Mouse (Mus musculus) olfactory bulb, adult 2 months (tissue): ENCODE measurements around the gene Snai3. TPM values are rescaled to one million over a fixed set of nuclear protein-coding genes. Genes with fewer than 3 reads are reported as not detected.

ENCODE experiments used
- H3K27ac ChIP-seq: fragments of 200-500 bp; 2 replicates; pipeline ENCODE4 v1.5.1; 2012; ENCODE audit warnings: low read depth, low read length; ENCODE audit not compliant: insufficient read depth
- H3K4me1 ChIP-seq: fragments of 200-500 bp; 2 replicates; pipeline ENCODE4 v1.6.1; 2012; ENCODE audit warnings: low read length; ENCODE audit not compliant: control insufficient read depth, insufficient read depth
- H3K4me3 ChIP-seq: fragments of 200-500 bp; 2 replicates; pipeline ENCODE4 v1.5.1; 2012; ENCODE audit warnings: mild to moderate bottlenecking, low read depth, low read length, moderate library complexity; ENCODE audit not compliant: insufficient read depth
- CTCF ChIP-seq: fragments of 200-500 bp; IDR thresholded peaks from 2 replicates; pipeline ENCODE4 v1.5.1; 2012; ENCODE audit warnings: low read depth, mild to moderate bottlenecking, low read length, moderate library complexity; ENCODE audit not compliant: insufficient read depth
- POLR2A ChIP-seq: fragments of 200-500 bp; IDR thresholded peaks from 2 replicates; pipeline ENCODE4 v1.6.1; 2012; ENCODE audit warnings: mild to moderate bottlenecking, low read depth, low read length, moderate library complexity; ENCODE audit not compliant: insufficient read depth
- WGBS: fragments of 180-500 bp; shearing (Covaris S2); methylation state at CpG from one replicate; pipeline ENCODE4 v1.1.7; 2018; 5-methylcytosine and 5-hydroxymethylcytosine counted together
- polyA plus RNA-seq: library from polyadenylated mRNA; stranded (reverse); fragments of >200 nt; gene quantifications from 2 replicates; pipeline ENCODE4 v1.2.4, GENCODE M21; 2012; ENCODE audit warnings: low replicate concordance; ENCODE audit not compliant: missing spikeins, insufficient read depth, insufficient read length

The Snai3 gene
- not detected in 2 replicates for polyA plus RNA-seq

DNA sequence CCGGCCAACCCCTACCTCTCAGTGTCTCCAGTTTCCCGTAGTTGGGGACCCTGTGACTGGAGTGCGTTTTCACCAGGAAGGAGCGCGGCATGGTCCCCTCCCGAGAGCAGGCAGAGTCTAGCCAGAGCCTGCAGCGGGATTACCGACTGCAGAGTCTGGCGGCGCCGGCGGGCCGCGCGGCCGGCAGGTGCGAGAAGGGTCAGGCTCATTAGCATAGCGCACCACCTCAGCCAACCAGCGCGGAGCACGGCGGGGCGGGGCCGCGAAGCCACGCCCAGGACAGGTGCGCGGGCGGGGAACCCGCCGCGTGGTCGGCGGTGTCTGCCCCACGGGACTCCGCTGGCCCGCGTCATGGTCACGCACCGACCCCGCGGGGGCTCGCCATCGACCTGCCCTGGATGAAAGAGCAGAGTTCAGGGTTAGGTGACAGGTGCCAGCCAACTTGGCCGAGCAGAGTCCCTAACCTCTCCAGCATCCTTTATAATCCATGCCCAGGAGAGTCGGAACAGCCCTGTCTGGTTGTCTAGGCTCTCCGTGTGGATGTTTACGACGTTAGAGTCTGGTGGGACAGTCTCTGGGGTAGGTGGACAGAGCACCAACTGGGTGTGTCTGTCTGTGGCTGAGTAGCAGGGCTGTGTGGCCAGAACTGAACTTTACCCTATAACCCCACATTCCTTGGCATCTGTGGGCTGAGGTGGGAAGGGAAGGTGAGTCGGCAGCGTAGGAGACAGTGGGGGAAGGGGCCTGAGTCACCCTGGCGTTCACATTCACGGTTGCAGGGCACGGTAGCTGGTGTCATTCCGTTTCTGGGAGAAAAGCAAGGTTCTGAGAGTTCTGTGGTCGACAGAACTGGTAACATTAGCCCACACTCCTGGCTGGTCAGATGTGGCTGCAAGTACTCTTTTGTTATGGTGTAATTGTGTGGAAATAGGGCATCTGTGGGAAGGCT, at the start of gene Snai3:
Gene Snai3 (minus strand): TSS at position 210 of the 949 bp plus-strand sequence.
- TF ChIP-seq CTCF (no peak), POLR2A (no peak)
- peak within 1 kb of the TSS; percentile 60 for H3K27ac ChIP-seq
- peak within 1 kb of the TSS; percentile 34 for H3K4me3 ChIP-seq

GRCm38 (mm10) chr8:122500856-122501255, 40.3 kb upstream of the Snai3 start:
- TF ChIP-seq POLR2A (no peak), CTCF (peak; percentile 47; the same call in 1 of the 2 replicates)
- WGBS = 29% methylated on average over 10 of the region's 10 CpGs
- H3K27ac ChIP-seq = no peak overlapping the region
- H3K4me1 ChIP-seq = no peaks in the 10 kb centered on the region
- H3K4me3 ChIP-seq = no peak overlapping the region

More for the DNA sequence above, at the start of gene Snai3:
- H3K4me1 ChIP-seq = peaks cover 54% of the 10 kb centered on the region
- 3% methylated on average over 56 of the region's 56 CpGs for WGBS

DNA sequence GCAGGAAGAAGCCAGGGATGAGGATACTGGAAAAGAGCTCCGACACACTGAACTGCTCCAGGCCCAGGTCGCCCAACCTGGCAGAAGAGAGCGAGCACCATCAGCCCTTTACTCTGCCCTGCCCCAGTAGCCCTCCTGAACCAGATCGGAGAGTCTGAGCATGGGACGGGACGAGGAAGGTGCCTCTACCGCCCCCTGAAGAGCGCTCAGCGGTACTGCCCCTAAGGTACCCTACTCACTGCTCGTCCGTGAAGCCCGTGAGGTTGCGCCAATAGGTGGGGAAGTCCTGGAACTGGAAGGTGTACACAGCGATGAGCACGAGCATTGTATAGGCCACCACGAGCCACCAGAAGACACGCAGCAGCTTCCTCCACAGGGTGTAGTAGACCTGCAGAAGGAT, 37.4 kb upstream of the Snai3 start:
- 66% methylated on average over 17 of the region's 17 CpGs for WGBS
- no peaks in the 10 kb centered on the region for H3K4me1 ChIP-seq
- no peak for TF ChIP-seq CTCF
- no peak for TF ChIP-seq POLR2A
- H3K4me3 ChIP-seq = no peak overlapping the region
- no peak overlapping the region for H3K27ac ChIP-seq

DNA sequence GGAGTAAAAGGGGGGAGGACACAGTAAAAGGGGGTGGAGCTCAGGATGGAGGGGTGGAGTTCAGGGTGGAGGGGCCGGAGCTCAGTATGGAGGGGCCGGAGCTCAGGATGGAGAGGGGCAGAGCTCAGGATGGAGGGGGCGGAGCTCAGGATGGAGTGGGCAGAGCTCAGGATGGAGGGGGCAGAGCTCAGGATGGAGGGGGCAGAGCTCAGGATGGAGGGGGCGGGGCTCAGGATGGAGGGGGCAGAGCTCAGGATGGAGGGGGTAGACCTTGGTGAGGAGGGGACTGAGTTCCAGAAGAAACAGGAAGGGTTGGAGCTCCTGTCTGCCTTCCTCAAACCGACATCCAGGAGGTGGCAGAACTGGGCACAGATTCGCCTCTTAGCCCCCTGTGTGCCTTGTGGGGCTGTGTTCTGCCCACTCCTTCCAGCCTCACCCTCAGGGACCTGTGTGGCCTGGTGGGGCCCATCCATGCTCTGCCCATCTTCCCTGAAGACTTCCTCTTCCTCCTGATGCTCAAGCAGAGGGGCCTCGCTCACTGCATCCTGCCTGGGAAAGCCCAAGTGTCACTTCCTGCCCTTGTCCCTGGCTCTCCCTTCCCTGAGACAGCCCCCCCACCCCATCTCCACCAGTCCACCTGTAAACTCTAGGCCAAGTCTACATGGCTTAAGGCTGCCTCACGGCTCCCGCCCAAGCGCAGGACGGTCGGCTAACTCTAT, 36.6 kb upstream of the Snai3 start:
- H3K4me3 ChIP-seq = no peak overlapping the region
- H3K27ac ChIP-seq = no peak overlapping the region
- no peak for TF ChIP-seq POLR2A
- no peak for TF ChIP-seq CTCF
- 88% methylated on average over 12 of the region's 12 CpGs for whole genome bisulfite sequencing
- H3K4me1 ChIP-seq = no peaks in the 10 kb centered on the region

DNA sequence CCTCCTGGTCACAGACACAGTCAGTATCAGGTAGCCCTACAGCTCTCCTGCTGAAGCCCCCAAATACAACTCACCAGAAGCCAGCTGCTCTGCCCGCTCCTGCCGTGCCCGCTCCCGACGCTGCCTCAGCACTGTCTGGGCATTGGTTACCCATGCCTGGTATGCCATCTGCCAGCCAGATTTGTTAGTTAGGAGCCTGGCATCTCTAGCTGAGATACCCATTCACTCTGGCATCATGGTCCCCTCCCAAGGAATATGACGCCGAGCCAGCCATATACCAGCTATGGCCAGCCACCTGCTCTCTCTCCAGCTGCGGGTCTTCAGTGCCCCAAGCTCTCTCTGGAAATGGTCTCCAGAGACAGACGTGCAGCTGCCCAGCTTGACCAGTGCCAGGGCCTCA, 27.9 kb upstream of the Snai3 start:
- 86% methylated on average over 9 of the region's 9 CpGs for WGBS
- Histone ChIP-seq H3K27ac (no peak overlapping the region), H3K4me3 (no peak overlapping the region), H3K4me1 (no peaks in the 10 kb centered on the region)
- TF ChIP-seq CTCF (no peak), POLR2A (no peak)

DNA sequence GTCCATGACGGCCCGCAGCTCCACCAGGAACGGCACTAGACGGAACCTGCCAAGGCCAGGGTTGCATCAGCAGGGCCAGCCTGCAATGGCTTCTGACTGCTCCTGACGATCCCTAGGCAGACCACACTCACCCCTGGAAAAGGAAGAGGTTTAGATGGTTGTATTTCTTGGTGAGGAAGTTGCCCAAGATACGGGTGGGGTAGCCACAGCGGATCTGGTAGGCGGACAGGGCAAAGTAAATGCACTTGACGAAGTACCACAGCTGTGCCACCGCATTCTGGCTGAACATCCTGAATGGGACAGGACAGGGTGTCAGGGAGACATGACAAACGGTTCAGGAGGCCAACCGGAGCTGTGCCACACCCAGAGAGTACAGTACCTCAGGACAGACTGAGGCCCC, 24.3 kb upstream of the Snai3 start:
- Histone ChIP-seq H3K27ac (no peak overlapping the region), H3K4me1 (no peaks in the 10 kb centered on the region), H3K4me3 (no peak overlapping the region)
- TF ChIP-seq CTCF (no peak), POLR2A (no peak)
- WGBS = 88% methylated on average over 12 of the region's 12 CpGs

- Histone ChIP-seq H3K4me1 (no peaks in the 10 kb centered on the region), H3K4me3 (no peak overlapping the region), H3K27ac (no peak overlapping the region)
- WGBS = 96% methylated on average over 7 of the region's 7 CpGs
- TF ChIP-seq CTCF = no peak
- no peak for TF ChIP-seq POLR2A
Measured at GRCm38 (mm10) chr8:122483877-122484276, 23.3 kb upstream of the Snai3 start.

- no peaks in the 10 kb centered on the region for H3K4me1 ChIP-seq
- TF ChIP-seq CTCF (no peak), POLR2A (no peak)
- H3K27ac ChIP-seq = no peak overlapping the region
- H3K4me3 ChIP-seq = no peak overlapping the region
- WGBS = 91% methylated on average over 8 of the region's 8 CpGs
Measured at GRCm38 (mm10) chr8:122482448-122482847, 21.9 kb upstream of the Snai3 start.
